Comparison of ENCODE assay signal across 9 mouse cellular contexts in genomic region chr16:91081508-91081907, GRCm38 (mm10). TPM values are rescaled to one million over a fixed set of nuclear protein-coding genes. Genes with fewer than 3 reads are reported as not detected.
DNase-seq lines count a peak whose midpoint lies in the region; ATAC-seq and TF ChIP-seq lines count a peak whose summit lies in the region.
"Had no signal": no experiment of that assay in that cellular context is flagged by ENCODE, and none has a peak within 500 bp of the region (broad histone marks: within the 10 kb centered on the region; RNA-seq: fewer than 3 reads in every experiment).

No protein-coding gene starts in this region.

- WGBS in lung, postnatal 0 days, result 18% methylated on average over 12 of the region's 12 CpGs

- ATAC-seq in CD4-positive, CD25-positive, alpha-beta regulatory T cell, adult 4 months, result peak; percentile 94
- peak; percentile 75 for ATAC-seq in granulocyte monocyte progenitor cell, adult 5-6 weeks (replicated peaks; ENCODE audit: poor library complexity, severe bottlenecking)
- ATAC-seq in lung, postnatal 0 days, result no peak

- no peak overlapping the region for H3K9ac ChIP-seq in lung, postnatal 0 days (replicated peaks; ENCODE audit: low read depth)
- H3K9ac ChIP-seq: heart, embryonic 15.5 days had no signal

- H3K27me3 ChIP-seq in lung, postnatal 0 days (replicated peaks; ENCODE audit: insufficient read depth, low read length), result no peaks in the 10 kb centered on the region

- no peaks in the 10 kb centered on the region for H3K36me3 ChIP-seq in lung, postnatal 0 days (ENCODE audit: insufficient read depth, low read length)
- H3K36me3 ChIP-seq: heart, embryonic 15.5 days had no signal

- no peaks in the 10 kb centered on the region for H3K9me3 ChIP-seq in lung, postnatal 0 days (ENCODE audit: low read length)

- peak; percentile 79 for TF ChIP-seq CTCF in layer of hippocampus, adult 2 months (conservative IDR thresholded peaks at IDR 0.05)
- TF ChIP-seq CTCF in lung, postnatal 0 days (IDR thresholded peaks at IDR 0.05), result peak; percentile 85

- DNase-seq in adipocyte (ENCODE audit: low spot score), result peak; percentile 83
- peak; percentile 86 for DNase-seq in embryo, embryonic 10.5 days (ENCODE audit: low spot score)
- DNase-seq in layer of hippocampus, adult 2 months (ENCODE audit: low spot score in 2 of 2), result peak; percentile 73 to 86
- peak; percentile 79 for DNase-seq in lung, postnatal 0 days (ENCODE audit: low spot score)
- DNase-seq in retina, adult 2 months (ENCODE audit: low read depth, low spot score), result peak; percentile 53
- DNase-seq in thymus, postnatal 36 days, result peak; percentile 50 to 52

- H3K4me3 ChIP-seq in layer of hippocampus, adult 2 months, result no peak overlapping the region
- H3K4me3 ChIP-seq in lung, postnatal 0 days (ENCODE audit: low read depth, low read length), result no peak overlapping the region
- H3K4me3 ChIP-seq: heart, embryonic 15.5 days had no signal

- no peaks in the 10 kb centered on the region for H3K4me1 ChIP-seq in lung, postnatal 0 days (ENCODE audit: insufficient read depth, low read depth, low read length)
- H3K4me1 ChIP-seq: heart, embryonic 15.5 days had no signal

- H3K4me2 ChIP-seq in lung, postnatal 0 days (replicated peaks; ENCODE audit: low read depth, low read length), result no peak overlapping the region
- H3K4me2 ChIP-seq: heart, embryonic 15.5 days had no signal

- no peak overlapping the region for H3K27ac ChIP-seq in layer of hippocampus, adult 2 months
- no peak overlapping the region for H3K27ac ChIP-seq in lung, postnatal 0 days (ENCODE audit: low read length)
- H3K27ac ChIP-seq: heart, embryonic 15.5 days had no signal

- no peak for TF ChIP-seq EP300 in lung, postnatal 0 days (IDR thresholded peaks at IDR 0.05)

RNA-seq across cellular contexts. Expression of gene 4932438H23Rik, which starts 13.4 kb away (rescaled TPM):
- 1 to 10 TPM; 1.5 to 2.0 TPM for polyA plus RNA-seq in CD4-positive, CD25-positive, alpha-beta regulatory T cell, adult 4 months (2017; shearing (Covaris generic))
- not detected in 2 replicates for total RNA-seq in granulocyte monocyte progenitor cell, adult 5-6 weeks (2014; fragmentation: Nextera tagmentation)
- 0.88 TPM in 1 of 2 replicates, not detected in the other for total RNA-seq in granulocyte monocyte progenitor cell, adult 5-6 weeks (2017)
- 1 to 10 TPM; 1.5 to 2.0 TPM for total RNA-seq in layer of hippocampus, adult 2 months (2021)
- polyA plus RNA-seq in lung, postnatal 0 days (2015; fragmentation: Nextera tagmentation; extraction: Ambion mirVana), result 0.07 and 0.26 TPM in 2 replicates

RNA-seq across cellular contexts. Expression of gene Paxbp1, which starts 37.2 kb away (rescaled TPM):
- 100 to 1,000 TPM; 121 to 128 TPM for polyA plus RNA-seq in CD4-positive, CD25-positive, alpha-beta regulatory T cell, adult 4 months (2017; shearing (Covaris generic))
- 77.7 and 114 TPM in 2 replicates for total RNA-seq in granulocyte monocyte progenitor cell, adult 5-6 weeks (2014; fragmentation: Nextera tagmentation)
- 77.8 and 112 TPM in 2 replicates for total RNA-seq in granulocyte monocyte progenitor cell, adult 5-6 weeks (2017)
- total RNA-seq in layer of hippocampus, adult 2 months (2021), result 10 to 100 TPM; 73.6 to 90.7 TPM
- polyA plus RNA-seq in lung, postnatal 0 days (2015; fragmentation: Nextera tagmentation; extraction: Ambion mirVana), result 20.3 and 23.9 TPM in 2 replicates
